Mouse (Mus musculus) sigmoid colon, adult 10 weeks (tissue): Measurements from ENCODE around the gene Odf2. TPM values are rescaled to one million over a fixed set of nuclear protein-coding genes. Genes with fewer than 3 reads are reported as not detected.

Experiments
- polyA plus RNA-seq: library from polyadenylated mRNA; stranded (reverse); fragments of 350-450 nt; fragmentation: Illumina TruSeq; extraction: RNeasy Lipid Tissue Mini Kit (QIAGEN cat#74804); gene quantifications from one replicate; pipeline ENCODE4 v1.2.3, GENCODE M21; 2014; ENCODE audit warnings: low read depth, low replicate concordance

Odf2 gene
- 7.6 TPM for polyA plus RNA-seq

DNA sequence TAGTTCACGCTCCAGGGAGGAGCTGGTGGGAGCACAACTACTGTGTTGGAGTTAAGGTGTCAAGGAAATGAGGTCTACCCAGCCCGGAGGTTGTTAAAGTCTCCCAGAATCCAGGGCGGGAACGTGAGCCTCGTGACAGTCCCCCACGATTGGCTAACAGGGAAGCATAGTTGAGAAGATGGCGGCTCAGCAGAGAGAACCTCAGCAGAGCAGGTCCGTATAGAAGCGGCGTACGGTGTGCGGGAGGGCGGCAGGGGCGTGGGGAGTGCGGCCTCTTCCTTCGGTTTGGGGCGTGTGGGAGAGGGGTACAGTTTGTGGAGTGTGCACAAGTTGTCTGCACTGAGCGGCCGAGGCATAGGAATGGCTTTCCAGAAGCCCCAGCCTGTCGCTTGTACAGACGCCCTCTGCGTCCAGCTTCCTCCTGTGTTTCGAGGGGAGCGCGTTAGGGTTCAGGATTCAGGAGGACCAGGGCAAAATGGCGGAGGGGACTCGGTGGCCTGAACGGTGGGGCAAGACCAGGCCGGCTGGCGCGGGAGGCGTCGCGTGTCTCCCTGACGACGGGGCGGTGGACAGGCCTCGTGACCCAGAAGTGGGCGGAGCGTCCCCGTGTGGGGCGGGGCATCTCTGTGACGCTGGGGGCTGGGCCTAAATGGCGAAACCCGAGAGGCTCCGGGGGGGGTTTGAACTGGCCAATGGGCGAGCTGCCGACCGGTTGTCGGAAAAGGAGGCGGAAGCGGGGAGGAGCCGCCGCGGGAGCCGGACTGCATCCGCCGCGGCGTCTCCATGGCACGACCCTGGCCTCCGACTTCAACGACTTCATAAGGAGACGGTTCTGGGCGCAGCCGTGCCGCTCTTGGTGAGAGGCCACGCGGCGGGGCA is at the start of gene Odf2:
Gene Odf2, plus strand, starts transcription at position 156 of the 879 bp plus-strand sequence.

DNA sequence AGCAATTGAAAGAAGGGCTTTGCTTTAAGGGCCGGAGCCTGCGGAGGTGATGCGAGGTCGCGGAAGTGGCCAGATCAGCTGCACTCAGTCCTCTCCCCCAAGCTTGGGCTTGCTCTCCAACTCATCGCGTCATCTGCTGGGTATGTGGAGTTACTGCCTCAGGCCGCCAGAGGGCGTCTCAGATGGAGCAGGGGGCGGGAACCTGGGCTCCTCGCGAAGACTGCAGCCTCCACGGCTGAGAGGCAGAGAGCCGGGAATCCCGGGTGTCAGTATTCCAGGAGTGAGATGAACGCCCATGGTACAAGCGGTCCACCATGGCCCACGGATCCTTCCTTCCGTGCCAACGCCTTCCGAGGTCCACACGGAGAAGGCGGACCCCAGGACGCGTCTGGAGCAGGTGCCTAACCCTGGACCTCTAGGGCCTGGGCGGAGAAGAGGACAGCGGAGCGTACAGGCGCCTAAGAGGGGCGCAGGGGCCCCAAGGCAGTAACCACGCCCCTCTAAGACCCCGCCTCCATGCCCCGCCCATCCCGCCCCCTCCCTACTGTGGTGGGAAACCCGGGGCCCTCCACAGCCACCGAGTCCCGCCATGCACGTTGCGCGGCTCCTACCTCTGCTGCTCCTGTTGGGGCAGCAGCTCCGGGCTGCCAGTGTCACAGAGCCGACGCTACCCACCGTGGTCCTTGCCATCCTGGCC is 19.9 kb upstream of the Odf2 start, which contains the start of gene Cercam:
Gene Cercam, plus strand, starts transcription at position 216 of the 697 bp plus-strand sequence.

DNA sequence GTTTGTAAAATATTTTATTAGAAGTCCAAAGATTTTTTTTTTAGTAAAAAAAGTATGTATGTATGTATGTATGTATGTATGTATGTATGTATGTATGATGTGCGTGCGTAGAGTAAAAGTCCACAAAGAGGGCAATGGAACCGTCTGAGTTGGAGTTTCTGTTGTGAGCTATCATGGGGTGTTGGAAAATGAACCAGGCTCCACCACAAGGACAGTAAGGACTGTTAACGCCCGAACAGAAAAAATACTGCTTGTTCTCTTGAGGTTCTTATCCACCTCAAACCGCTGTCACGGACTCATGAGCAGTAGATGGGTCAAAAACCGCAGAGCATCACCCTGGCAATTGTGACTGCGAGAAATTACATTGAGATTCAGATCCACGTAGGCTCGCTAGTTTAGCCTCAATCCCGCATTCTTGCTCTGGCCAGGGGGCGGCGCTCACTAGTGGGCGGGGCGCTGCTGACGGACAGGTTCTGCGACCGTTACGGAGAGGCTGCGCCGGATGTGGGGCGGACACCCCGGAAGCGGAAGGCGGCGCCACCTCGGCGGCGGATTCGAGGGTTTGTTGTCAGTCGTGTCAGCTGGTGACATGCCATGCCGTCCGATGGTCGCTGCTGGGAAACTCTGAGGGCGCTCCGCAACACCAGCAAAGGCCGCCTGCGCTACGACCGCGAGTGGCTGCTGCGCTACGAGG is 46.0 kb downstream of the Odf2 start, which contains the start of gene Gle1:
Gene Gle1, plus strand, starts transcription at position 521 of the 694 bp plus-strand sequence.

DNA sequence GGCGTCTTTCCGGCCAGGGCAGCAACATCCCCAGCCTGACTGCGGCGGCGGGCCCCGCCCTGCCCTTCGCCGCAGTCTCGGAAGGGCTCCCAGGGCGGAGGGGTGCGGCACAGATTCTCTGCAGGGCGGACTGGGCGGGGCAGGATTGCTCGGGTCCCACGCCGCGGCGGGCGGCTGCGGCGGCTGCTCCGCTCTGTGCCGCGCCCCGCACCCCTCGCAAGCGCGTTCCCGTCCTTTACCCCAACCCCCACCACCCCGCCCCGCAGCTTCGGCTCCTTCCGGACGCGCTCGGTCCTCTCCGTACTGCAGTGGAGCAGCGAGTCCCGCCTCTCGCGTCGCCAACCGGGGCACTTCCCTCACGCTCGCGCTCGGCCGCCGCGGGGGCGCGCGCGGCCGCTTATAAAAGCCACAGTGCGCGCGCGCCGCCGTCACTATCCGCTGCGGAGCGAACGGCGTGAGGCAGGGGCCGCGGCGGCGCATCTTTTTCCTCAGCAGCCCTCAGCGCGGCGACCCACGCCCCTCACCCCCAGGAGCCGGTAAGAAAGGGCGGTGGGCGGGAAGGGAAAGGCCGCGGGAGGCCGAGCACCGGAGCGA is 76.3 kb downstream of the Odf2 start, which contains the start of gene Sptan1:
Gene Sptan1, plus strand, starts transcription at position 311 of the 594 bp plus-strand sequence.

Other genes with a start within 250 kb of the Odf2 start
- not detected for gene Gm13420, start 137.5 kb upstream of the Odf2 start, polyA plus RNA-seq
- gene Gm13547, start 129.9 kb upstream of the Odf2 start, polyA plus RNA-seq, result not detected
- gene Coq4, start 101.7 kb upstream of the Odf2 start, polyA plus RNA-seq, result 2.3 TPM
- gene Trub2, start 100.7 kb upstream of the Odf2 start, polyA plus RNA-seq, result 3.9 TPM
- 1.5 TPM for gene Slc27a4, start 86.6 kb upstream of the Odf2 start, polyA plus RNA-seq
- gene Urm1, start 69.1 kb upstream of the Odf2 start, polyA plus RNA-seq, result 4.6 TPM
- gene Cercam, start 20.1 kb upstream of the Odf2 start, polyA plus RNA-seq, result 1.7 TPM
- gene Gle1, start 46.2 kb downstream of the Odf2 start, polyA plus RNA-seq, result 12.5 TPM
- 48.6 TPM for gene Sptan1, start 76.3 kb downstream of the Odf2 start, polyA plus RNA-seq
- not detected for gene Wdr34, start 159.7 kb downstream of the Odf2 start, polyA plus RNA-seq
- gene Set, start 168.2 kb downstream of the Odf2 start, polyA plus RNA-seq, result 311 TPM
- 0.22 TPM for gene Pkn3, start 188.5 kb downstream of the Odf2 start, polyA plus RNA-seq
- 2.1 TPM for gene Zdhhc12, start 204.4 kb downstream of the Odf2 start, polyA plus RNA-seq
- gene Zer1, start 235.4 kb downstream of the Odf2 start, polyA plus RNA-seq, result 5.2 TPM
- 19.5 TPM for gene Tbc1d13, start 244.5 kb downstream of the Odf2 start, polyA plus RNA-seq